In genomic region chr15:34016397-34017156, GRCm38 (mm10) we compare ENCODE assay signal across 9 mouse cellular contexts.
A peak's percentile ranks its signal among the peaks of the same experiment; 100 is the strongest.
DNase-seq lines count a peak whose midpoint lies in the region; ATAC-seq and TF ChIP-seq lines count a peak whose summit lies in the region.
"Had no signal": no experiment of that assay in that cellular context is flagged by ENCODE, and none has a peak within 500 bp of the region (broad histone marks: within the 10 kb centered on the region; RNA-seq: fewer than 3 reads in every experiment).

No protein-coding gene starts in this region.

- H3K4me2 ChIP-seq in hindbrain, embryonic 11.5 days (replicated peaks; ENCODE audit: low read depth, low read length) = no peak overlapping the region
- H3K4me2 ChIP-seq: lung, embryonic 15.5 days had no signal

- H3K27me3 ChIP-seq in hindbrain, embryonic 11.5 days (ENCODE audit: control insufficient read depth, insufficient read depth, low read length) = no peaks in the 10 kb centered on the region
- H3K27me3 ChIP-seq: lung, embryonic 15.5 days had no signal

- peak; percentile 73 for ATAC-seq in hindbrain, embryonic 11.5 days (ENCODE audit: low FRiP score)
- peak; percentile 48; the same call in 1 of the 2 replicates for ATAC-seq in neutrophil, adult 5-6 weeks (ENCODE audit: extremely low read depth, insufficient number of reproducible peaks, low FRiP score, poor library complexity, severe bottlenecking)

- peak; percentile 44 to 49 for DNase-seq in right cerebral cortex, adult 2 months (ENCODE audit: low spot score in 2 of 2)
- no peak for DNase-seq in right cerebral cortex, postnatal 36 days (ENCODE audit: low spot score in 2 of 2)
- DNase-seq in adrenal gland, adult 8-10 months = peak; percentile 11
- peak; percentile 78 for DNase-seq in embryo, embryonic 10 days (ENCODE audit: low spot score)
- peak; percentile 51 for DNase-seq in hindbrain, embryonic 11.5 days (ENCODE audit: low spot score)
- DNase-seq in lung, adult 2 months = peak; percentile 8
- no peak for DNase-seq in thymus, postnatal 25 days

- no peak for TF ChIP-seq CTCF in lung, adult 2 months (IDR thresholded peaks at IDR 0.05; ENCODE audit: insufficient read depth, low read length)

- no peak overlapping the region for H3K9ac ChIP-seq in hindbrain, embryonic 11.5 days (ENCODE audit: low read depth, low read length)
- H3K9ac ChIP-seq: lung, embryonic 15.5 days had no signal

- no peak overlapping the region for H3K4me3 ChIP-seq in hindbrain, embryonic 11.5 days (ENCODE audit: low read depth, low read length)
- H3K4me3 ChIP-seq in lung, adult 2 months (replicated peaks; ENCODE audit: extremely low read depth, low read depth, low read length) = no peak overlapping the region
- H3K4me3 ChIP-seq: lung, embryonic 15.5 days had no signal

- TF ChIP-seq POLR2A in lung, adult 2 months (IDR thresholded peaks at IDR 0.05; ENCODE audit: borderline replicate concordance, extremely low read depth, low read depth, low read length) = no peak

- WGBS in hindbrain, embryonic 11.5 days = 46% methylated on average over 13 of the region's 13 CpGs
- 47% methylated on average over 13 of the region's 13 CpGs for WGBS in lung, adult 2 months

- H3K9me3 ChIP-seq in hindbrain, embryonic 11.5 days (ENCODE audit: control insufficient read depth, low read length) = no peaks in the 10 kb centered on the region
- H3K9me3 ChIP-seq: lung, embryonic 15.5 days had no signal

- H3K36me3 ChIP-seq in hindbrain, embryonic 11.5 days (ENCODE audit: control insufficient read depth, insufficient read depth, low read length) = no peaks in the 10 kb centered on the region
- H3K36me3 ChIP-seq: lung, embryonic 15.5 days had no signal

- H3K4me1 ChIP-seq in hindbrain, embryonic 11.5 days (replicated peaks; ENCODE audit: control insufficient read depth, insufficient read depth, low read length) = no peaks in the 10 kb centered on the region
- H3K4me1 ChIP-seq in lung, adult 2 months (ENCODE audit: control insufficient read depth, insufficient read depth, low read length) = no peaks in the 10 kb centered on the region
- H3K4me1 ChIP-seq: lung, embryonic 15.5 days had no signal

- no peak overlapping the region for H3K27ac ChIP-seq in hindbrain, embryonic 11.5 days (ENCODE audit: low read depth, low read length)
- H3K27ac ChIP-seq: lung, embryonic 15.5 days had no signal

Comparison
In these comparisons a context has a peak if more than half of its experiments do, and no peak if none do; other contexts are left out.
1. DNase-seq: peak in right cerebral cortex, adult 2 months (2 of 2), adrenal gland, adult 8-10 months (single experiment), embryo, embryonic 10 days (single experiment), hindbrain, embryonic 11.5 days (single experiment) and lung, adult 2 months (single experiment); none in right cerebral cortex, postnatal 36 days (0 of 2) and thymus, postnatal 25 days (single experiment).